Mouse (Mus musculus): ENCODE measurements around the gene Abcc4.

DNA sequence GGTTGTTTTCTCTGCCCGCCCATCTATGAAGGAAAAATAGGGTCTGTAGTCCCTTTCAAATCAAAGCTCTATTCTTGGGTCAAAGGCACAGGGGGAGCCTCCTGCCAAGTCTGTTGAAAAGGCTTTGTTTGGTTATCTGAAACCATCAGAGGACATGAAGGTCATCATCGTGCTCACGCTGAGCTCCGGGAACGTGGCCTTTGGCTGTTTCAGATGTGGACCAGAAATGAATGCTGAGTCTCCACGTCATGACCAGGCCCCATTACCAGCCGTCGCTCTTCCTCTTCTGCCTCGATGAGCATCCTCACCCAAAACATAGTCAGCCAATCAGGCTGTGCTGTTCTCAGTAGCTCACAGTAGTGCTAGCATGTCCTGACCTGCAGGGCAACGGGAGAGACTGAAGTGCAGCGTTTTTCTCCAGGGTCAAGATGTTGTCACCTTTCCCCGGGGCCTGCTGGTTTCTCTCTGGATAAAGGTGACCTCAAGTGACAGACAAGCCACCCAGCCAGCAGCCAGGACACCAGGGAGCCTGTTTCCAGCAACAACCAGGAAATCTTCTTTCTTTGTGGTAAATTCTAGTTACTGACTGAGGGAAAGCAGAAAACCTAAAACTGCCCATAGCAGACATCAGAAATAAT is 31.4 kb upstream of the Abcc4 start:
- TF ChIP-seq CTCF (IDR thresholded peaks at IDR 0.05) (no peak), EP300 (IDR thresholded peaks at IDR 0.05; ENCODE audit: insufficient read depth, low read depth, low read length) (no peak)

All from heart, adult 2 months (tissue).